Mouse (Mus musculus): ENCODE measurements around the gene Rnf151.
"Not testable (repeated sequence)": the region's sequence is repeated elsewhere in the genome, so short reads cannot be mapped to it uniquely, and the experiment has no call there.

DNA sequence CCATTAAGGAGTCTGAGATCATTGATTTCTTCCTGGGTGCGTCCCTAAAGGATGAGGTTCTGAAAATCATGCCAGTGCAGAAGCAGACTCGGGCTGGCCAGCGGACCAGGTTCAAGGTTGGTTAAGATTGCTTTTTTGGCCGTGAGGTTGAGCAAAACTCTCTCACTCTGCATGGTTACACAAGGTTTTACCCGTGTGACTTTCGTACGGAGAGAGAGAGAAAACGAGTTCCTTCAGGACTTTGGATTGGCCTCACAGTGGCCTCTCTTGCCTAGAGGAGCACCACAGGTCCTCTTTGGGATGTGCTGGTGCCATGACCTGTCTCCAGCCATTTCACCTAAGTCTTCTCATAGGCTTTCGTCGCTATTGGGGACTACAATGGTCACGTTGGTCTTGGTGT lies 2.8 kb upstream of the Rnf151 start:
- TF ChIP-seq POLR2A (IDR thresholded peaks at IDR 0.05; ENCODE audit: insufficient read depth, low read depth, low read length); CTCF (IDR thresholded peaks at IDR 0.05); EP300 (IDR thresholded peaks at IDR 0.05; ENCODE audit: insufficient read depth, low read depth, low read length): not testable (repeated sequence)
